Mouse (Mus musculus): ENCODE measurements around the gene Sult1e1.

DNA sequence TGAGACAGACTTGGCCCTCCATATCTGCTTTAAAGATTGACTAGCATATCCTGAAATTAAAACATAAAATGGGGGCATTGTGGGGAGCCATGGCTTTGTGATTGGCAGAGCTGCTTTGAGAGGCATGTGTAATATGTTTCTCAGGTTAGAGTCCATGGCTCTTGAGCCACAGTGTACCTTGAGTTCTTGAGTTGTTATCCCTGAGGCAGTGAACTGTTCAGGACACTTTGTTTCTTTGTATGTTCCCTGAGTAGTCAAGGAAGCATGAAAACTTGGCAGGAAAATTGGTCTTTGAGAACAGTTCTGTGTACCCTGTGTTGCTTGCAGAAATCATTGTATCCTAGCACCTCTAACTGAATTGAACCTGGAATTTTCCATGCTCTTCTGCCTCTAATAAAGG lies 28.4 kb downstream of the Sult1e1 start:
- TF ChIP-seq CTCF (conservative IDR thresholded peaks at IDR 0.05; ENCODE audit: insufficient read depth, insufficient read length, low read depth, low read length) (no peak), POLR2A (IDR thresholded peaks at IDR 0.05; ENCODE audit: low read depth, low read length) (no peak)
